Mouse (Mus musculus) liver, embryonic 15.5 days (tissue): ENCODE results near the gene Rabep2. TPM values are rescaled to one million over a fixed set of nuclear protein-coding genes. Genes with fewer than 3 reads are reported as not detected.

Experiments
- ATAC-seq: fragments of 200-750 bp; cut with Nextera tagmentation; 2 replicates; pipeline ENCODE4 v1.8.0; 2017; ENCODE audit warnings: moderate number of reproducible peaks, mild to moderate bottlenecking, moderate library complexity; ENCODE audit not compliant: insufficient read depth
- H3K27ac ChIP-seq: fragments of 300-500 bp; sonication (generic); replicated peaks from 2 replicates; pipeline ENCODE4 v1.5.1; 2015; ENCODE audit warnings: mild to moderate bottlenecking, inconsistent platforms
- H3K27me3 ChIP-seq: fragments of 300-500 bp; sonication (generic); 2 replicates; pipeline ENCODE4 v1.6.1; 2015; ENCODE audit warnings: mild to moderate bottlenecking, inconsistent platforms
- H3K36me3 ChIP-seq: fragments of 300-500 bp; sonication (generic); replicated peaks from 2 replicates; pipeline ENCODE4 v1.6.1; 2015; ENCODE audit warnings: moderate library complexity, mild to moderate bottlenecking, inconsistent platforms
- H3K4me1 ChIP-seq: fragments of 300-500 bp; sonication (generic); replicated peaks from 2 replicates; pipeline ENCODE4 v1.6.1; 2015; ENCODE audit warnings: inconsistent platforms
- H3K4me2 ChIP-seq: fragments of 300-500 bp; sonication (generic); 2 replicates; pipeline ENCODE4 v1.6.1; 2015; ENCODE audit warnings: moderate library complexity, mild to moderate bottlenecking, inconsistent platforms
- H3K4me3 ChIP-seq: fragments of 300-500 bp; sonication (generic); replicated peaks from 2 replicates; pipeline ENCODE4 v1.5.1; 2015; ENCODE audit warnings: mild to moderate bottlenecking, inconsistent platforms
- H3K9ac ChIP-seq: fragments of 300-500 bp; sonication (generic); 2 replicates; pipeline ENCODE4 v1.6.1; 2015; ENCODE audit warnings: moderate library complexity, mild to moderate bottlenecking, inconsistent platforms
- H3K9me3 ChIP-seq: fragments of 300-500 bp; sonication (generic); replicated peaks from 2 replicates; pipeline ENCODE4 v1.6.1; 2016; ENCODE audit warnings: inconsistent platforms
- WGBS: fragments of 180-500 bp; shearing (Covaris S2); methylation state at CpG from one replicate; pipeline ENCODE4 v1.1.7; 2015; ENCODE audit warnings: mixed read lengths; ENCODE audit not compliant: insufficient replicate concordance; 5-methylcytosine and 5-hydroxymethylcytosine counted together
- polyA plus RNA-seq: library from polyadenylated mRNA; unstranded; fragments of >200 nt; fragmentation: Nextera tagmentation; extraction: Ambion mirVana; gene quantifications from 2 replicates; pipeline ENCODE4 v1.2.1, GENCODE M21; 2015

The Rabep2 gene
- polyA plus RNA-seq, 1 experiment from 2014 or later = 6.3 TPM

DNA sequence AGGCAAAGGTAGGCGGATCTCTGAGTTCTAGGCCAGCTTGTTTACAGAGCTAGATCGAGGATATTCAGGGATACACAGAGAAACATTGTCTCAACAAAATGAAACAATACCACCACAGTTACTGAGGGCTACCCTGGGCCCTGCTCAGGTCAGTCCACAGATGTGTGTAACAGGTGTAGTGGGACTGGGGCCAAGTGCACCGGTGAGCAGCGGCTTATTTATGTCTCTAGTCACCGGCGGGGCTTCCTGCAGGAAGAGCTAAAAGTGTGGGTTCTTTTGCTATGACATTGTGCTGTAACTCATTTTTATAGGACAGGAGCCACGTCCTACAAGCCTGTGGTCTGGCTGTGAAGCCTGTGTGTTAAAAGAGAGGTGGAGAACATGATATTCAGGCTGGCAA, 25.3 kb downstream of the Rabep2 start:
- no peak overlapping the region for H3K27ac ChIP-seq
- H3K9ac ChIP-seq = no peak overlapping the region
- H3K9me3 ChIP-seq = no peaks in the 10 kb centered on the region
- no peak overlapping the region for H3K4me3 ChIP-seq
- WGBS = 46% methylated on average over 7 of the region's 7 CpGs
- H3K4me1 ChIP-seq = no peaks in the 10 kb centered on the region; the same call in 1 of the 2 replicates
- no peak overlapping the region for H3K4me2 ChIP-seq
- no peaks in the 10 kb centered on the region for H3K36me3 ChIP-seq
- no peaks in the 10 kb centered on the region for H3K27me3 ChIP-seq
- ATAC-seq = no peak

DNA sequence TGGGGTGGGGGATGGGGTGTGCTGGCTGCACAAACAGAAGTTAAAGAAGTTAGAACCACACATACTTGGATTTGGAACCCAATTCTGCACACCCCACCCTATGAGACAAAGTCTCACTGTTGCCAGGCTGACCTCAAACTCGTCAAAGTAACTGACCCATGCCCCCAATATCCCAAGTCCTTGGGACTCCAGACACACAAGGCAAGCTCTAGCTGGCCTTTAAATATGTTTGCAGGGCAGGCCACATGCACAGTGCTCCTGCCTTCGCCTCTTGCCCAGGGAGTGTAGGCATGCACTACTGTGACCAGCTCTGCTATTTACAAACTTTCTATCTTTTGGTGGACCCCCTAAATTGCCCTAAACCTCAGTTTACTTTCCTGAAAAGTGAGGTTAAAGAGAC, 26.7 kb downstream of the Rabep2 start:
- WGBS = 56% methylated on average over 2 of the region's 2 CpGs
- Histone ChIP-seq H3K4me3 (no peak overlapping the region), H3K36me3 (no peaks in the 10 kb centered on the region), H3K4me1 (no peaks in the 10 kb centered on the region; the same call in 1 of the 2 replicates), H3K9ac (no peak overlapping the region), H3K27me3 (no peaks in the 10 kb centered on the region), H3K4me2 (no peak overlapping the region), H3K27ac (no peak overlapping the region), H3K9me3 (no peaks in the 10 kb centered on the region)
- ATAC-seq = no peak

DNA sequence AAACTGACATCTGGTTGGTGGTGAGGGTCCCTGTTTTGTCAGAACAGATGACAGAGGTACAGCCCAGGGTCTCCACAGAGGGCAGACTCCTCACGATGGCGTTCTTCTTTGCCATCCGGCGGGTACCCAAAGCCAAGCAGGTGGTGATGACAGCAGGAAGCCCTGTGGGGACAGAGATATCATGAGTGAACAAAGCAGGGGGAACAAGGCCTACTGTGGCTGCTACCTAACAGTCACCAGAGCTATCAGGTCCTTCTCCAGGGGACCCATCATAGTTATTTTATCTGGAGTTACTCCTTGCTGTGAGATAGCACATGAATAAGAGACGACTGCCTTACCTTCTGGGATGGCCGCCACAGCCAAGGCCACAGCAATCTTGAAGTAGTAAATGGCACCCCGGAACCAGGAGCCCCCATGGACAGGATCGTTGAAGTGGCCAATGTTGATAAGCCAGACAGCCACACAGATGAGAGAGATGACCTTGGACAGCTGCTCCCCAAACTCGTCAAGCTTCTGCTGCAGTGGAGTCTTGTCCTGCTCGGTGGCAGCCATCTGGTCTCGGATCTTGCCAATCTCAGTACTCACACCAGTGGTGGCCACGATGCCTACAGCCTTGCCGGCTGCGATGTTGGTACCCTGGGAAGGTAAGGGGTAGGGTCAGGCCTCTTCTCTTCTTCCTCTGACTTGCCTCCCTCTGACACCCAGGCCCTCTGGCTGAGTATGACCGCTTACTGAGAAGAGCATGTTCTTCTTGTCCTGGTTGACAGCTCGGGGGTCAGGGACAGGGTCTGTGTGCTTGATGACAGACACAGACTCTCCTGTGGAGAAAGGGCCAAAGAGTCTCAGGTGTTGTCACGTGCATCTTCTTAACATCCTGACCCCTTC, 28.1 kb downstream of the Rabep2 start:
- Histone ChIP-seq H3K9ac (no peak overlapping the region), H3K27me3 (no peaks in the 10 kb centered on the region), H3K27ac (no peak overlapping the region), H3K4me3 (no peak overlapping the region), H3K4me2 (no peak overlapping the region), H3K36me3 (no peaks in the 10 kb centered on the region), H3K4me1 (no peaks in the 10 kb centered on the region; the same call in 1 of the 2 replicates), H3K9me3 (no peaks in the 10 kb centered on the region)
- 31% methylated on average over 17 of the region's 17 CpGs for WGBS
- ATAC-seq = no peak

DNA sequence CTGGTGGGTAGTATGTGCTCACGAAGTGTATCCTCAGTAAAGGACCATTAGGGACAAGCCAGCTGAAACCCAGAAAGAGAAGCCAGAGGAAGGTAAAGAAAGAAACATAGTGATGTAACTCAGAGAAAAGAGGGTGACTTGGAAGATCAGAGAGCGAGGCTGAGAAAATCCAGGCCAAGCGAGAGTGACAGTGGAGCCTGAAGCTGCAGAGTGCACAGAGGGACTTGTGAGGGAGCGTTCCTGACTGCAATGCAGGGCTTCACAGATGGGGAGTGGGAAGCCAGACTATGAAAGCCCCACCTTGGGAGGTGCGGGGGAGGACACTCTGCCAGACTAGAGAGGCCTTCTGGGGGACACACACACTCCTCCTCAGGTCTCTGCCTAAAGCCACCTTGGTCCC, 29.7 kb downstream of the Rabep2 start:
- H3K4me1 ChIP-seq = no peaks in the 10 kb centered on the region; the same call in 1 of the 2 replicates
- 66% methylated on average over 5 of the region's 5 CpGs for WGBS
- no peak for ATAC-seq

DNA sequence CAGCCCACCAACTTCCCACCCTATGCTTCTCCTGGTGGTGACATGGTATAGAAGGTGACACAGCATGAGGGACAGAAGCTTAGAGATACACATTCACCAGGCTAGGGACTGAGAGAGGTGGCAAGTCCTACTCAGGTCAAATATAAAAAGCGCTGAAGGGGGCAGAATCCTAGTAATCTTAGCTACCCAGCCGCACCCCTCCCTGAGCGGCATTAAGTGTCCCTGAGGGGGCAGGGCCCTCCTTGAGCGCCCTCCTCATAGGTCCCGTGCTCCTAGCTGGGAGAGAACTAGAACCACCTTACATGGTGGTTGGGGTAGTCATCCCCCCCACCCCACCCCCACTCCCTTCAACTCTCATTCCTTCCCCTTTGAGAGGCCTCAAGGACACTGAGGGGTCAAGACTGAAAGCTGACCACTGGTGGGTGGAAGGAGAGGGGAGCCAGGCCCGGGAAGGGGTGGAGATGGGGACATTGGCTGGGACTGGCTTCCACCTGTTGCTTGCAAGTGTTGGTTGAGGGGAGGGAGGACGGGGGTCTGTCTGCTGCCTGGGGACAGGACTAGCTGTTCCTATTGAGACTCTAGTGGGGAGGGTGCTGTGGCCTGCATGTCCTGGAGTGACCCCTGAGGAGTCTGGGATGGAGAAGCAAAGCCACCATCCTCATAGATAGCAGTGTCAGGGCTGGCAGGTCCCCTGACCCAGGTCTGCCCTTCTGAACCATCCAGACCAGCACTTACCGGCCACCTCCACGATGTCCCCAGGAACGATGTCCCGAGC, 30.5 kb downstream of the Rabep2 start:
- 71% methylated on average over 11 of the region's 11 CpGs for WGBS
- no peak overlapping the region for H3K9ac ChIP-seq
- no peak overlapping the region for H3K4me3 ChIP-seq
- H3K4me2 ChIP-seq = no peak overlapping the region
- H3K4me1 ChIP-seq = peaks cover 7% of the 10 kb centered on the region
- no peak overlapping the region for H3K27ac ChIP-seq
- no peaks in the 10 kb centered on the region for H3K36me3 ChIP-seq
- no peaks in the 10 kb centered on the region for H3K27me3 ChIP-seq
- ATAC-seq = no peak
- H3K9me3 ChIP-seq = no peaks in the 10 kb centered on the region

More for the DNA sequence above, 29.7 kb downstream of the Rabep2 start:
- no peaks in the 10 kb centered on the region for H3K9me3 ChIP-seq
- no peak overlapping the region for H3K27ac ChIP-seq
- H3K36me3 ChIP-seq = no peaks in the 10 kb centered on the region
- no peak overlapping the region for H3K4me3 ChIP-seq
- H3K27me3 ChIP-seq = no peaks in the 10 kb centered on the region
- H3K4me2 ChIP-seq = no peak overlapping the region
- no peak overlapping the region for H3K9ac ChIP-seq

DNA sequence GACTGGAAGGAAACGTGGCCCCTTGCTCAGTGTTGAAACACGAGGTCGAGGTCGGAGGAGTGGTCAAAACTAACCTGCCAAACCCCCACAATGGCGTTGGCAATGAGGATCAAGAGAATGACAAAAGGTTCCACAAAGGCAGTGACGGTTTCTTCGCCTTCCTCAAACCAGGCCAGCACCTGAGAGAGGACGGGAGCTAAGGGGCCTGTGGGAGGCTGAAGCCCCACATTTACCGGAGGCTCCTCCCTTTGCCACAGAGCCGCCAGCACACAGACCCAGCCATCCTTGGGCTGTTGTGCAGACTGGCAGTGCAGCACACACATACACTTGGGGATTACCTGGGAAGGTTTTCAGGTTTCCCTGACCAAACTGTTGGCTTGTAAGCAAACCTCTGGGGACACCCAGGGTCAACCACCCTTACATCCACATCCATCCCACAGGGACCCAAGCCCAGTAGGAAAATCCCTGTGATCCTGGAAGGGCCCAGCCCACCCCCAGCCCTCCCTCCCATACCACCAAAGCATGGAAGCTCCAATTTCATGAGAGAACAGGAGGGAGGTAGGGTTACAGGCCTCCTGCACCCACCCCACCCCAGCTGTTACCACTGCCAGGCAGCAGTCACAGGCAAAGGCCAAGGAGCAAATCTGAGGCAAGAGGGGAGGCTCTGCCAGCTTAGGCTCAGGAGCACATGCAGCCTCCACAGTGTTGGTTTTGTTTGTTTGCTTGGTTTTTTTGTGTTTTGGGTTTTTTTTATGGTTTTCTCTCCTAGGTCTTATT, 32.3 kb downstream of the Rabep2 start:
- ATAC-seq = no peak
- Histone ChIP-seq H3K4me2 (no peak overlapping the region), H3K4me3 (no peak overlapping the region), H3K9me3 (no peaks in the 10 kb centered on the region), H3K27ac (no peak overlapping the region), H3K27me3 (no peaks in the 10 kb centered on the region), H3K4me1 (peaks cover 25% of the 10 kb centered on the region), H3K9ac (no peak overlapping the region), H3K36me3 (no peaks in the 10 kb centered on the region)
- 44% methylated on average over 10 of the region's 10 CpGs for WGBS

DNA sequence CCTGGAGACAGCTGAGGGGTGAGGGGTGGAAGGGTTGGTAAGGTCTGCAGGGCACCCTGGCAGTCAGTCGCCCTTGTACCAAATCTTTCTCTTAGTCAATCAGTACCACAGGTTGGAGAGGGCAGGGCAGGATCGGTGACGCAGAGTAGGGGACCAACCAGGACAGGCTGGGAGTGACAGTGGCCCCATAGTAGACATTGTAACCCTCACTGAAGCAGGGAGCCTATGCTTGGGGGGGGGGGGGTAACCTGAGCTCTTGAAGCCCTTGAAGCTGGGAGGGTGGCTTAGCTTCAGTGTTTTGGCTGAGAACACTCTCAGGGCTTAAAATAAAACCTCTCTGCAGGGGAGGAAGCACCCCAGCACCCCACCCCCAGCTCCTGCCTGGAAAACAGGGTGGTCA, 33.1 kb downstream of the Rabep2 start:
- H3K4me2 ChIP-seq = no peak overlapping the region
- ATAC-seq = no peak
- H3K27me3 ChIP-seq = no peaks in the 10 kb centered on the region
- no peak overlapping the region for H3K9ac ChIP-seq
- H3K9me3 ChIP-seq = no peaks in the 10 kb centered on the region
- 0 out of 2 replicates have a peak, but pooled peaks cover 4% of the 10 kb centered on the region for H3K36me3 ChIP-seq
- H3K4me1 ChIP-seq = peaks cover 31% of the 10 kb centered on the region
- whole genome bisulfite sequencing = 60% methylated on average over 3 of the region's 3 CpGs
- H3K4me3 ChIP-seq = no peak overlapping the region
- no peak overlapping the region for H3K27ac ChIP-seq

DNA sequence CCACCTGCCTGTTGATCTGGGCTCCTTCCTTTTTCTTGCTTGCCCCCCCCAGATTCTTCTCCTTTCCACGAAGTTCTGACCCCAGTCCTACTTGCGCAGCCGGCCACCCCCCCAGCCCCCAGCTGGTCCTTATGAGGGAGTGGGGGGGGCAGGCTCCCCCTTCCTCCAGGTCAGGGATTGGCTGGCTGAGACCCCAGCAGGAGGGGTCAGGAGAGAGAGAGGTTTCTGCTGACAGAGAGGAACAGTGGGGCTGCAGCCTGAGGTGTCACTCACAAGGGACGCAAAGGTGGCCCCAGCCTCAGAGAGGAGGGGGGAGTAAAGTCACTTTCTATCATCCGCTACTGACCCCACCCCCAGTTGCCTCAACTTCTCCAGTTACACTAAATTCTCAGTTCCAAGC, 34.4 kb downstream of the Rabep2 start, which contains the start of gene Atp2a1:
TSS of gene Atp2a1 (minus strand) at position 105 of the 400 bp plus-strand sequence.
- Histone ChIP-seq H3K4me3 (no peak within 1 kb of the TSS), H3K4me2 (no peak within 1 kb of the TSS), H3K9ac (no peak within 1 kb of the TSS), H3K4me1 (peaks cover 37% of the 10 kb centered on the region), H3K27ac (no peak within 1 kb of the TSS), H3K27me3 (no peaks in the 10 kb centered on the region), H3K9me3 (no peaks in the 10 kb centered on the region), H3K36me3 (peaks cover 17% of the 10 kb centered on the region)
- 64% methylated on average over 5 of the region's 5 CpGs for WGBS
- no peak for ATAC-seq

DNA sequence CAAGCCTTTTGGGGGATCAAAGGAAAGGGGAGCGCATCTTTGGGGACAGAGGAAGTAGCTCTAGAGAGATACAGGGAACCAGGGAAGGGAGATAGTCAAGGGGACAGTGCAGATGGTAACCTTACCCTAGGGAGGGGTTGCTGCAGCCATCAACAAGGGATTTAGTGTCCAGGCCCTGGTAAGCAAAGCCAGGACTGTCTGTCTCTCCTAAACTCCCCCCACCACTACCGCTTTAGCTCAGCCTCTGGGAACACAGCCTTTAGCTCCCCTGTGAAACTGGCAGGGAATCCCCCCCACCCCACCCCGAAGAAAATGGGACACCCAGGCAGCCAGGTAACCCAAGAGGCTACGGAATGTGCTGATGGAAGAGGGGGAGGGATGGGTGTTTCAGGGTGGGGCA, 35.0 kb downstream of the Rabep2 start:
- ATAC-seq = no peak
- H3K27me3 ChIP-seq = no peaks in the 10 kb centered on the region
- H3K4me3 ChIP-seq = no peak overlapping the region
- H3K27ac ChIP-seq = no peak overlapping the region
- no peak overlapping the region for H3K4me2 ChIP-seq
- peaks cover 22% of the 10 kb centered on the region for H3K36me3 ChIP-seq
- H3K4me1 ChIP-seq = peaks cover 37% of the 10 kb centered on the region
- H3K9me3 ChIP-seq = no peaks in the 10 kb centered on the region
- H3K9ac ChIP-seq = no peak overlapping the region
- WGBS = 56% methylated on average over 4 of the region's 4 CpGs

DNA sequence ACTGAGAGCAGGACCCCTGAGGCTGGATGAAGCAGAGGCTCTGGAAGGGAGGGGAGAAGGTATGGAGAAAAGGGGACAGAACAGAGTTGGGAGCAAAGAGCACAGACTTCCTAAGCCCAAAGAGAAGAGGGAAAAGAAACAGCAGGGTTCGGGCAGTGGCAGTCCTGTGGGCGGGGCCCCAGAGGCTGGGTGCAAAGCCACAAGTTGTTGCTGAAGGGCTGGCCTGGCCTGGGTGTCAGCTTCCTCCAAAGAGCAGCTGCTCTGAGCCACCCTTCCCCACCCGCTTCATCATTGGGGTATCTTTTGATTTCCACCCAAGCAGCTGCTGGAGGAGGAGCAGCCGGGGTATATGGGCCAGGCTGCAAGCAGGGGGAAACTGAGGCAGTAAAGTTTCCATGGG, 35.6 kb downstream of the Rabep2 start:
- Histone ChIP-seq H3K36me3 (peaks cover 27% of the 10 kb centered on the region), H3K4me1 (peaks cover 37% of the 10 kb centered on the region), H3K27me3 (no peaks in the 10 kb centered on the region), H3K4me3 (no peak overlapping the region), H3K27ac (no peak overlapping the region), H3K9me3 (no peaks in the 10 kb centered on the region), H3K9ac (no peak overlapping the region), H3K4me2 (no peak overlapping the region)
- 14% methylated on average over 4 of the region's 4 CpGs for WGBS
- ATAC-seq = no peak

DNA sequence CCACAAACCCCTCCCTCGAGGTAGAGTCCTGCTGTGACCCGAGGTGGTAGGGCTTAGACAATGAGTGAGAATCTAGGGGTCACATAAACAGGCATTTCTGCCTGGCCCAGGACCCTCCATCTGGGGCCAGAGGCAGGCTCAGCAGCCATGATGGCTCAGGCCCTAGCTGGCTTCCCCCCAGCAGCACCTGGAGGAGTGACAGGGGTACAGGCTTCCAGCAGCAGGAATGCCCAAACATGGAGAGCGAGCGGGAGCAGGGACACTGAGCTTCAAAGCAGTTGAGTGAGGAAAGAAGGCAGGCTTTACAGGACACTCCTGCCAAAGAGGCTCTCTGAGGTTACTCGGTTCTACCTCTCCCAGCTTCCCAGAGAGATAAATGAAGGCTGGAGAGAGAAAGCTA, 36.3 kb downstream of the Rabep2 start:
- no peak overlapping the region for H3K27ac ChIP-seq
- no peak overlapping the region for H3K4me3 ChIP-seq
- 55% methylated on average over 5 of the region's 5 CpGs for WGBS
- no peak overlapping the region for H3K4me2 ChIP-seq
- peaks cover 35% of the 10 kb centered on the region for H3K36me3 ChIP-seq
- H3K9ac ChIP-seq = no peak overlapping the region
- H3K27me3 ChIP-seq = no peaks in the 10 kb centered on the region
- no peaks in the 10 kb centered on the region for H3K9me3 ChIP-seq
- H3K4me1 ChIP-seq = peaks cover 40% of the 10 kb centered on the region
- ATAC-seq = no peak
